Mouse (Mus musculus): ENCODE data around the gene Cx3cl1. TPM values are rescaled to one million over a fixed set of nuclear protein-coding genes. Genes with fewer than 3 reads are reported as not detected.
A peak's percentile ranks its signal among the peaks of the same experiment; 100 is the strongest.

Gene Cx3cl1
- polyA plus RNA-seq, 1 experiment from 2014 or later = 9.4 TPM

GRCm38 (mm10) chr8:94745476-94746184 is 26.2 kb upstream of the Cx3cl1 start, which contains the start of gene Ccl22:
Gene Ccl22 (plus strand): TSS chr8:94745590.
- H3K4me1 ChIP-seq = no peaks in the 10 kb centered on the region
- no peak within 1 kb of the TSS for H3K4me2 ChIP-seq (replicated peaks)
- H3K4me3 ChIP-seq = no peak within 1 kb of the TSS
- H3K9ac ChIP-seq = no peak within 1 kb of the TSS
- no peaks in the 10 kb centered on the region for H3K27me3 ChIP-seq (replicated peaks)
- 90% methylated on average over 7 of the region's 7 CpGs for WGBS
- ATAC-seq (ENCODE audit: low FRiP score, low read depth) = no peak
- H3K36me3 ChIP-seq = no peaks in the 10 kb centered on the region
- H3K27ac ChIP-seq = no peak within 1 kb of the TSS
- no peaks in the 10 kb centered on the region for H3K9me3 ChIP-seq

- Histone ChIP-seq H3K9ac (no peak overlapping the region), H3K36me3 (no peaks in the 10 kb centered on the region), H3K4me2 (replicated peaks) (no peak overlapping the region), H3K27me3 (replicated peaks) (no peaks in the 10 kb centered on the region), H3K9me3 (no peaks in the 10 kb centered on the region), H3K4me1 (no peaks in the 10 kb centered on the region), H3K27ac (no peak overlapping the region), H3K4me3 (no peak overlapping the region)
- no peak for ATAC-seq (ENCODE audit: low FRiP score, low read depth)
- WGBS = 84% methylated on average over 8 of the region's 8 CpGs
These were observed 25.0 kb upstream of the Cx3cl1 start for GRCm38 (mm10) chr8:94746832-94747231.

- Histone ChIP-seq H3K27me3 (replicated peaks) (no peaks in the 10 kb centered on the region), H3K27ac (no peak overlapping the region), H3K4me2 (replicated peaks) (no peak overlapping the region), H3K36me3 (no peaks in the 10 kb centered on the region), H3K9me3 (no peaks in the 10 kb centered on the region), H3K9ac (no peak overlapping the region), H3K4me1 (no peaks in the 10 kb centered on the region), H3K4me3 (no peak overlapping the region)
- ATAC-seq (ENCODE audit: low FRiP score, low read depth) = no peak
- WGBS = 71% methylated on average over 4 of the region's 4 CpGs
These were observed 23.4 kb upstream of the Cx3cl1 start for GRCm38 (mm10) chr8:94748363-94748762.

- Histone ChIP-seq H3K9ac (no peak overlapping the region), H3K4me2 (replicated peaks) (no peak overlapping the region), H3K4me1 (no peaks in the 10 kb centered on the region), H3K27me3 (replicated peaks) (no peaks in the 10 kb centered on the region), H3K27ac (no peak overlapping the region), H3K9me3 (no peaks in the 10 kb centered on the region), H3K4me3 (no peak overlapping the region), H3K36me3 (no peaks in the 10 kb centered on the region)
- ATAC-seq (ENCODE audit: low FRiP score, low read depth) = no peak
- 75% methylated on average over 3 of the region's 3 CpGs for WGBS
These were observed 21.9 kb upstream of the Cx3cl1 start for GRCm38 (mm10) chr8:94749942-94750341.

GRCm38 (mm10) chr8:94751023-94751849 is 20.6 kb upstream of the Cx3cl1 start:
- H3K27ac ChIP-seq = no peak overlapping the region
- no peak overlapping the region for H3K9ac ChIP-seq
- no peaks in the 10 kb centered on the region for H3K27me3 ChIP-seq (replicated peaks)
- no peak overlapping the region for H3K4me3 ChIP-seq
- no peaks in the 10 kb centered on the region for H3K36me3 ChIP-seq
- no peaks in the 10 kb centered on the region for H3K4me1 ChIP-seq
- no peak overlapping the region for H3K4me2 ChIP-seq (replicated peaks)
- no peaks in the 10 kb centered on the region for H3K9me3 ChIP-seq
- 85% methylated on average over 10 of the region's 10 CpGs for WGBS
- ATAC-seq (ENCODE audit: low FRiP score, low read depth) = no peak

GRCm38 (mm10) chr8:94754006-94754405 is 17.8 kb upstream of the Cx3cl1 start:
- Histone ChIP-seq H3K4me3 (no peak overlapping the region), H3K4me1 (no peaks in the 10 kb centered on the region), H3K27ac (no peak overlapping the region), H3K4me2 (replicated peaks) (no peak overlapping the region), H3K36me3 (no peaks in the 10 kb centered on the region), H3K9me3 (no peaks in the 10 kb centered on the region), H3K27me3 (replicated peaks) (no peaks in the 10 kb centered on the region), H3K9ac (no peak overlapping the region)
- no peak for ATAC-seq (ENCODE audit: low FRiP score, low read depth)
- 92% methylated on average over 2 of the region's 2 CpGs for WGBS

GRCm38 (mm10) chr8:94754486-94754885 is 17.3 kb upstream of the Cx3cl1 start:
- 84% methylated on average over 2 of the region's 2 CpGs for WGBS
- Histone ChIP-seq H3K9me3 (no peaks in the 10 kb centered on the region), H3K27ac (no peak overlapping the region), H3K36me3 (no peaks in the 10 kb centered on the region), H3K4me1 (no peaks in the 10 kb centered on the region), H3K4me3 (no peak overlapping the region), H3K4me2 (replicated peaks) (no peak overlapping the region), H3K27me3 (replicated peaks) (no peaks in the 10 kb centered on the region), H3K9ac (no peak overlapping the region)
- no peak for ATAC-seq (ENCODE audit: low FRiP score, low read depth)

GRCm38 (mm10) chr8:94767035-94767434 is 4.8 kb upstream of the Cx3cl1 start:
- Histone ChIP-seq H3K9ac (no peak overlapping the region), H3K27ac (no peak overlapping the region), H3K36me3 (no peaks in the 10 kb centered on the region), H3K9me3 (no peaks in the 10 kb centered on the region), H3K4me1 (peaks cover 9% of the 10 kb centered on the region; the same call in 1 of the 2 replicates), H3K4me3 (no peak overlapping the region), H3K27me3 (replicated peaks) (peaks cover 19% of the 10 kb centered on the region), H3K4me2 (replicated peaks) (no peak overlapping the region)
- no peak for ATAC-seq (ENCODE audit: low FRiP score, low read depth)
- 82% methylated on average over 9 of the region's 9 CpGs for WGBS

- H3K27me3 ChIP-seq (replicated peaks) = peaks cover 33% of the 10 kb centered on the region
- ATAC-seq (ENCODE audit: low FRiP score, low read depth) = no peak; the same call in 1 of the 2 replicates
- no peak overlapping the region for H3K9ac ChIP-seq
- no peaks in the 10 kb centered on the region for H3K36me3 ChIP-seq
- no peak overlapping the region for H3K4me2 ChIP-seq (replicated peaks)
- H3K27ac ChIP-seq = no peak overlapping the region
- H3K4me1 ChIP-seq = peaks cover 30% of the 10 kb centered on the region
- H3K9me3 ChIP-seq = no peaks in the 10 kb centered on the region
- no peak overlapping the region for H3K4me3 ChIP-seq
- 62% methylated on average over 6 of the region's 6 CpGs for WGBS
These were observed 864 bp upstream of the Cx3cl1 start for GRCm38 (mm10) chr8:94770945-94771344.

- Histone ChIP-seq H3K4me2 (replicated peaks) (peak overlapping the region; percentile 87), H3K4me3 (peak overlapping the region; percentile 48; the same call in 1 of the 2 replicates), H3K27me3 (replicated peaks) (peaks cover 33% of the 10 kb centered on the region), H3K36me3 (no peaks in the 10 kb centered on the region), H3K9me3 (no peaks in the 10 kb centered on the region), H3K9ac (no peak overlapping the region), H3K27ac (no peak overlapping the region), H3K4me1 (peaks cover 32% of the 10 kb centered on the region)
- WGBS = 50% methylated on average over 6 of the region's 6 CpGs
- ATAC-seq (ENCODE audit: low FRiP score, low read depth) = no peak
These were observed 1.2 kb downstream of the Cx3cl1 start for GRCm38 (mm10) chr8:94773048-94773447.

- ATAC-seq (ENCODE audit: low FRiP score, low read depth) = no peak
- no peak overlapping the region for H3K27ac ChIP-seq
- no peak overlapping the region for H3K9ac ChIP-seq
- no peaks in the 10 kb centered on the region for H3K9me3 ChIP-seq
- peaks cover 39% of the 10 kb centered on the region for H3K4me1 ChIP-seq
- WGBS = 19% methylated on average over 12 of the region's 12 CpGs
- no peak overlapping the region for H3K4me3 ChIP-seq
- peak overlapping the region; percentile 87 for H3K4me2 ChIP-seq (replicated peaks)
- no peaks in the 10 kb centered on the region for H3K36me3 ChIP-seq
- H3K27me3 ChIP-seq (replicated peaks) = peaks cover 33% of the 10 kb centered on the region
These were observed 1.9 kb downstream of the Cx3cl1 start for GRCm38 (mm10) chr8:94773700-94774171.

- no peak for ATAC-seq (ENCODE audit: low FRiP score, low read depth)
- H3K4me1 ChIP-seq = peaks cover 45% of the 10 kb centered on the region
- no peaks in the 10 kb centered on the region for H3K9me3 ChIP-seq
- peaks cover 33% of the 10 kb centered on the region for H3K27me3 ChIP-seq (replicated peaks)
- no peak overlapping the region for H3K9ac ChIP-seq
- WGBS = 91% methylated on average over 1 of the region's 1 CpGs
- H3K4me3 ChIP-seq = no peak overlapping the region
- no peak overlapping the region for H3K4me2 ChIP-seq (replicated peaks)
- no peaks in the 10 kb centered on the region for H3K36me3 ChIP-seq
- no peak overlapping the region for H3K27ac ChIP-seq
These were observed 2.8 kb downstream of the Cx3cl1 start for GRCm38 (mm10) chr8:94774601-94775000.
